Mouse (Mus musculus): ENCODE measurements at regions not wholly inside any gene's neighbourhood (a gene's known extent, or its start where the extent isn't known, plus 50 kb on each side); places are given as distances from the start of the nearest gene placed in this dataset.

- H3K36me3 ChIP-seq = no peaks in the 10 kb centered on the region
- H3K4me3 ChIP-seq = no peak overlapping the region
- H3K27me3 ChIP-seq = no peaks in the 10 kb centered on the region
- H3K9me3 ChIP-seq = no peaks in the 10 kb centered on the region
- H3K4me1 ChIP-seq (replicated peaks) = peaks cover 7% of the 10 kb centered on the region; the same call in 1 of the 2 replicates
- H3K9ac ChIP-seq = no peak overlapping the region
- 81% methylated on average over 3 of the region's 3 CpGs for WGBS
- no peak overlapping the region for H3K27ac ChIP-seq (replicated peaks)
- H3K4me2 ChIP-seq = no peak overlapping the region
- no peak for ATAC-seq (ENCODE audit: low read depth)
These were observed 226.6 kb downstream of the Agtpbp1 start for GRCm38 (mm10) chr13:59358421-59358820.

- H3K4me1 ChIP-seq (replicated peaks) = peaks cover 4% of the 10 kb centered on the region; the same call in 1 of the 2 replicates
- H3K4me2 ChIP-seq = no peak overlapping the region
- H3K9ac ChIP-seq = no peak overlapping the region
- no peaks in the 10 kb centered on the region for H3K27me3 ChIP-seq
- ATAC-seq (ENCODE audit: low read depth) = no peak
- H3K36me3 ChIP-seq = no peaks in the 10 kb centered on the region
- H3K27ac ChIP-seq (replicated peaks) = peak overlapping the region; percentile 57; the same call in 1 of the 2 replicates
- no peak overlapping the region for H3K4me3 ChIP-seq
- no peaks in the 10 kb centered on the region for H3K9me3 ChIP-seq
- 50% methylated on average over 6 of the region's 6 CpGs for WGBS
These were observed 233.6 kb downstream of the Agtpbp1 start for GRCm38 (mm10) chr13:59351461-59351860.

GRCm38 (mm10) chr13:59350613-59351150 lies 234.3 kb downstream of the Agtpbp1 start:
- WGBS = 26% methylated on average over 7 of the region's 7 CpGs
- Histone ChIP-seq H3K9ac (0 out of 2 replicates have a peak overlapping the region, but pooled peaks have one; percentile 17), H3K9me3 (no peaks in the 10 kb centered on the region), H3K4me1 (replicated peaks) (peaks cover 4% of the 10 kb centered on the region; the same call in 1 of the 2 replicates), H3K36me3 (no peaks in the 10 kb centered on the region), H3K4me3 (no peak overlapping the region), H3K27me3 (no peaks in the 10 kb centered on the region), H3K4me2 (no peak overlapping the region), H3K27ac (replicated peaks) (peak overlapping the region; percentile 57)
- peak; percentile 43; the same call in 1 of the 2 replicates for ATAC-seq (ENCODE audit: low read depth)

GRCm38 (mm10) chr13:59348510-59348909 lies 236.5 kb downstream of the Agtpbp1 start:
- no peak for ATAC-seq (ENCODE audit: low read depth)
- Histone ChIP-seq H3K9ac (no peak overlapping the region), H3K4me1 (replicated peaks) (no peaks in the 10 kb centered on the region)

GRCm38 (mm10) chr13:59341871-59342270 lies 243.2 kb downstream of the Agtpbp1 start:
- H3K27ac ChIP-seq (replicated peaks) = no peak overlapping the region
- no peak overlapping the region for H3K9ac ChIP-seq
- peaks cover 1% of the 10 kb centered on the region; the same call in 1 of the 2 replicates for H3K4me1 ChIP-seq (replicated peaks)
- no peak overlapping the region for H3K4me3 ChIP-seq
- H3K36me3 ChIP-seq = no peaks in the 10 kb centered on the region
- no peak overlapping the region for H3K4me2 ChIP-seq
- H3K9me3 ChIP-seq = no peaks in the 10 kb centered on the region
- no peaks in the 10 kb centered on the region for H3K27me3 ChIP-seq
- WGBS = 78% methylated on average over 13 of the region's 13 CpGs
- ATAC-seq (ENCODE audit: low read depth) = no peak

More at GRCm38 (mm10) chr13:59348510-59348909, 236.5 kb downstream of the Agtpbp1 start:
- Histone ChIP-seq H3K9me3 (no peaks in the 10 kb centered on the region), H3K4me2 (no peak overlapping the region), H3K4me3 (no peak overlapping the region), H3K36me3 (no peaks in the 10 kb centered on the region), H3K27ac (replicated peaks) (no peak overlapping the region), H3K27me3 (no peaks in the 10 kb centered on the region)

GRCm38 (mm10) chr13:59338436-59338835 lies 246.6 kb downstream of the Agtpbp1 start:
- no peak for ATAC-seq (ENCODE audit: low read depth)
- WGBS = 94% methylated on average over 9 of the region's 9 CpGs
- H3K9ac ChIP-seq = no peak overlapping the region
- H3K4me1 ChIP-seq (replicated peaks) = peaks cover 10% of the 10 kb centered on the region; the same call in 1 of the 2 replicates
- no peaks in the 10 kb centered on the region for H3K36me3 ChIP-seq
- H3K4me3 ChIP-seq = no peak overlapping the region
- no peak overlapping the region for H3K27ac ChIP-seq (replicated peaks)
- H3K9me3 ChIP-seq = no peaks in the 10 kb centered on the region
- no peaks in the 10 kb centered on the region for H3K27me3 ChIP-seq
- H3K4me2 ChIP-seq = no peak overlapping the region

- Histone ChIP-seq H3K9me3 (no peaks in the 10 kb centered on the region), H3K4me3 (no peak overlapping the region), H3K27me3 (no peaks in the 10 kb centered on the region), H3K27ac (replicated peaks) (peak overlapping the region; percentile 59), H3K9ac (no peak overlapping the region), H3K4me1 (replicated peaks) (peaks cover 9% of the 10 kb centered on the region), H3K4me2 (no peak overlapping the region), H3K36me3 (no peaks in the 10 kb centered on the region)
- 46% methylated on average over 3 of the region's 3 CpGs for WGBS
- ATAC-seq (ENCODE audit: low read depth) = peak; percentile 43; the same call in 1 of the 2 replicates
These were observed 261.1 kb downstream of the Agtpbp1 start for GRCm38 (mm10) chr13:59323933-59324332.

GRCm38 (mm10) chr13:59323441-59323840 lies 261.6 kb downstream of the Agtpbp1 start:
- Histone ChIP-seq H3K4me1 (replicated peaks) (peaks cover 9% of the 10 kb centered on the region), H3K36me3 (no peaks in the 10 kb centered on the region), H3K4me2 (no peak overlapping the region), H3K9ac (no peak overlapping the region), H3K4me3 (no peak overlapping the region), H3K27ac (replicated peaks) (peak overlapping the region; percentile 59; the same call in 1 of the 2 replicates), H3K27me3 (no peaks in the 10 kb centered on the region), H3K9me3 (no peaks in the 10 kb centered on the region)
- WGBS = 53% methylated on average over 5 of the region's 5 CpGs
- no peak for ATAC-seq (ENCODE audit: low read depth)

- no peak overlapping the region for H3K4me3 ChIP-seq
- no peaks in the 10 kb centered on the region for H3K36me3 ChIP-seq
- no peak for ATAC-seq (ENCODE audit: low read depth)
- no peak overlapping the region for H3K9ac ChIP-seq
- no peak overlapping the region for H3K27ac ChIP-seq (replicated peaks)
- no peak overlapping the region for H3K4me2 ChIP-seq
- H3K4me1 ChIP-seq (replicated peaks) = peaks cover 13% of the 10 kb centered on the region
- H3K9me3 ChIP-seq = no peaks in the 10 kb centered on the region
- 89% methylated on average over 5 of the region's 5 CpGs for WGBS
- no peaks in the 10 kb centered on the region for H3K27me3 ChIP-seq
These were observed 264.8 kb downstream of the Agtpbp1 start for GRCm38 (mm10) chr13:59320261-59320660.

- 65% methylated on average over 16 of the region's 16 CpGs for WGBS
- no peaks in the 10 kb centered on the region for H3K9me3 ChIP-seq
- no peak overlapping the region for H3K27ac ChIP-seq (replicated peaks)
- no peaks in the 10 kb centered on the region for H3K27me3 ChIP-seq
- no peaks in the 10 kb centered on the region for H3K36me3 ChIP-seq
- no peak overlapping the region for H3K4me2 ChIP-seq
- peaks cover 4% of the 10 kb centered on the region; the same call in 1 of the 2 replicates for H3K4me1 ChIP-seq (replicated peaks)
- no peak overlapping the region for H3K4me3 ChIP-seq
- no peak; the same call in 1 of the 2 replicates for ATAC-seq (ENCODE audit: low read depth)
- no peak overlapping the region for H3K9ac ChIP-seq
These were observed 267.5 kb downstream of the Agtpbp1 start for GRCm38 (mm10) chr13:59317458-59318005.

GRCm38 (mm10) chr13:59315811-59316210 lies 269.2 kb downstream of the Agtpbp1 start:
- Histone ChIP-seq H3K4me1 (replicated peaks) (peaks cover 4% of the 10 kb centered on the region; the same call in 1 of the 2 replicates), H3K27ac (replicated peaks) (no peak overlapping the region), H3K36me3 (no peaks in the 10 kb centered on the region), H3K4me3 (no peak overlapping the region), H3K27me3 (no peaks in the 10 kb centered on the region), H3K9me3 (no peaks in the 10 kb centered on the region), H3K4me2 (no peak overlapping the region), H3K9ac (no peak overlapping the region)
- WGBS = 63% methylated on average over 3 of the region's 3 CpGs
- ATAC-seq (ENCODE audit: low read depth) = no peak

- Histone ChIP-seq H3K4me1 (replicated peaks) (peaks cover 4% of the 10 kb centered on the region; the same call in 1 of the 2 replicates), H3K27ac (replicated peaks) (no peak overlapping the region), H3K4me2 (no peak overlapping the region), H3K9me3 (no peaks in the 10 kb centered on the region), H3K36me3 (no peaks in the 10 kb centered on the region), H3K27me3 (no peaks in the 10 kb centered on the region), H3K4me3 (no peak overlapping the region), H3K9ac (no peak overlapping the region)
- 74% methylated on average over 1 of the region's 1 CpGs for WGBS
- no peak for ATAC-seq (ENCODE audit: low read depth)
These were observed 270.6 kb downstream of the Agtpbp1 start for GRCm38 (mm10) chr13:59314419-59314818.
